Mouse (Mus musculus) ES-E14 (cell line): ENCODE data around the gene Pdia3.

Experiments
- HCFC1 ChIP-seq: IDR thresholded peaks from 2 replicates; pipeline ENCODE4 v1.6.1; 2012; ENCODE audit warnings: low read length, inconsistent platforms, borderline replicate concordance; ENCODE audit not compliant: insufficient read depth
- ZNF384 ChIP-seq: IDR thresholded peaks from 2 replicates; pipeline ENCODE4 v1.6.1; 2012; ENCODE audit warnings: low read depth, low read length, inconsistent platforms

DNA sequence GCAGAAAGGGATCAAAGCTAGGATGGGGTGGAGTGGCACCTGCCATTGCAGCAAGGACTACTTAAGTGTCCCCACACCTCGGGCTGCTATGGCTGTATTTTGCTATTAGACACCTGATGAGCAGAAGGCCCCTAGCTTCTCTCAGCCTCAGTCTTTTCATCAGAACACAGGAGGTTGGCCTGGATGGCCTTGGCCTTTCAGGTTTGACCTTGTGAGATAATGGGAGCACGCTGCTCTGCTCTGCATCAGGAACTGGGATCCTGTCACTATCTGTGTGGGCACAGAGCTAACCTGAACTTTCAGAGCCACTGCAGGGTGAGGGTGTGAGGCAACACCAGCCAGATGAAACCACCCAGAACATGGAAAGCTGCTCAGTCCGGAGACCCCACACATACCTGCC, 41.3 kb upstream of the Pdia3 start:
- TF ChIP-seq ZNF384 (no peak), HCFC1 (no peak)
